Mouse (Mus musculus): ENCODE measurements around the gene Acox1.

DNA sequence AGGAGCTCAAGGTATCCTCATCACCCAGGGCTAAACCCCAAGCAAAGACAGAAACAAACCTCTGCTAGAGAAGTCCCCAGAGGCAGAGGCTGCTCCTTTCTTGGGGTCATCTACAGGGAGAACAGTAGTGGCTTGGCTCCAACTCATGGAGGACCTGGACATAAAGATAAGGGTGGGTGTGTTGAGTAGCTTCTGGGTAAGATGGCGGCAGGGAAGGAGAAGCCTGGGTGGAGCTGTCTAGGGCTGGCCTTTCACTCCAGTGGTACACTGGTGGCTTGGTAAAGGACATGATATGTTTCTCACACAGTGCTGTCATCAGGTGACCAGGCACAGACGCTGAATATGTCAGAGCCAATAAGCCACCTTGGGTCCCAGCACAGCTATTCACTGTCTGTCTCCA, 47.9 kb downstream of the Acox1 start:
- TF ChIP-seq CTCF (IDR thresholded peaks at IDR 0.05; ENCODE audit: low read depth): no peak
- TF ChIP-seq EP300 (IDR thresholded peaks at IDR 0.05; ENCODE audit: low read depth): no peak
